Mouse (Mus musculus) heart, adult 2 months (tissue): Measurements from ENCODE around the gene Itpr2. TPM values are rescaled to one million over a fixed set of nuclear protein-coding genes. Genes with fewer than 3 reads are reported as not detected.

ENCODE experiments used
- DNase-seq, 2 experiments: peaks; one replicate each; pipeline ENCODE4 v3.0.0; 2021
- H3K27ac ChIP-seq: fragments of 200-600 bp; 2 replicates; pipeline ENCODE4 v1.8.1; 2022
- H3K27me3 ChIP-seq: fragments of 200-500 bp; 2 replicates; pipeline ENCODE4 v1.6.1; 2012; ENCODE audit warnings: mild to moderate bottlenecking, low read length, inconsistent platforms, mixed read lengths; ENCODE audit not compliant: control insufficient read depth, insufficient read depth
- H3K36me3 ChIP-seq: fragments of 200-500 bp; 2 replicates; pipeline ENCODE4 v1.6.1; 2012; ENCODE audit warnings: low read length, inconsistent platforms; ENCODE audit not compliant: control insufficient read depth, insufficient read depth
- H3K4me1 ChIP-seq: fragments of 200-500 bp; 2 replicates; pipeline ENCODE4 v1.6.1; 2011; ENCODE audit warnings: low read length; ENCODE audit not compliant: control insufficient read depth, insufficient read depth
- H3K4me3 ChIP-seq: fragments of 200-600 bp; 2 replicates; pipeline ENCODE4 v1.8.1; 2022
- H3K79me2 ChIP-seq: fragments of 200-500 bp; replicated peaks from 2 replicates; pipeline ENCODE4 v1.6.1; 2012; ENCODE audit warnings: mild to moderate bottlenecking, inconsistent platforms, low read length, moderate library complexity, mixed read lengths; ENCODE audit not compliant: control insufficient read depth, insufficient read depth
- H3K9ac ChIP-seq: fragments of 200-500 bp; 2 replicates; pipeline ENCODE4 v1.6.1; 2012; ENCODE audit warnings: low read depth, mild to moderate bottlenecking, control low read depth, inconsistent platforms, low read length, mixed read lengths
- CTCF ChIP-seq: fragments of 200-600 bp; IDR thresholded peaks from 2 replicates; pipeline ENCODE4 v1.8.1; 2022; ENCODE audit warnings: antibody characterized with exemption, mild to moderate bottlenecking, moderate library complexity
- EP300 ChIP-seq: fragments of 200-500 bp; IDR thresholded peaks from 2 replicates; pipeline ENCODE4 v1.6.1; 2011; ENCODE audit warnings: low read depth, low read length, control low read depth; ENCODE audit not compliant: insufficient read depth
- POLR2A ChIP-seq: fragments of 200-500 bp; IDR thresholded peaks from 2 replicates; pipeline ENCODE4 v1.6.1; 2011; ENCODE audit warnings: mild to moderate bottlenecking, low read depth, low read length, control low read depth; ENCODE audit not compliant: insufficient read depth
- WGBS: fragments of 180-500 bp; shearing (Covaris S2); methylation state at CpG from one replicate; pipeline ENCODE4 v1.1.7; 2018; 5-methylcytosine and 5-hydroxymethylcytosine counted together
- intact Hi-C: fragments of 180-260 bp; cut with DNase I; formaldehyde crosslinking; loops from one replicate; pipeline ENCODE4 v1.15.1; 2025
- polyA plus RNA-seq: library from polyadenylated mRNA; depleted of rRNA; stranded (reverse); fragments of >200 nt; gene quantifications from 2 replicates; pipeline ENCODE4 v1.2.3, GENCODE M21; 2012
- total RNA-seq, 2 experiments: library from RNA; stranded (reverse); gene quantifications; 2 replicates each; pipeline ENCODE4 v1.2.3; 2021

Itpr2 gene
- total and polyA plus RNA-seq, 3 experiments = 6.6 to 23.7 (median 20.1) TPM

DNA sequence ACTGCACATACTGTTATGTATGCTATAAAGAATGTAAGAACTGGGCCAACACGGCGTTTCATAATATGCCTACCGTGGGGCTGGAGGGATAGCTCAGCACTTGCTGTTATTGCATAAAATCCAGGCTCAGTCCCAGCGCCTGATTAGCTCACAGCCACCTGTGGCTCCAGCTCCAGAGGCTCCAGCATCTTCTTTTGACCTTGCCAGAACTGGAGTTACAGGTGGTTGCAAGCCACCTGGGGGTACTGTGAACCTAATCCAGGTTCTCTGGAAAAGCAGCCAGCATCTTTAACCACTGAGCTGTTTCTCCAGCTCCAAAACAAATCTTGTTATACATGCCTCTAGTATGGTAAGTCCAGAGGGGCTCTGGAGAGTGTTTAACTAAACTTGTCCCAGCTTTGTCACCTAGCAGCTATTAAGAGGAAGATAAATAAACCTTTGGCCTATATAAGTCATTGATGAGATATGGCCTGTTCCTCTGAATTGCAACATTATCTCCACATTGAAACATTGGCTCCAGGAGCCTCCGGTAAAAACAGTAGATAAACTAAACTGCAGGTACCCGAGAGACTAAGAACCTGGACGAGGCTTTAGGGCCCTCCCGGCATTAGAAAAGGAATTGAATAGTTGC, 37.9 kb downstream of the Itpr2 start:
- intact Hi-C loops = no loop called here
- H3K27ac ChIP-seq = no peak overlapping the region
- no peak for DNase-seq
- no peaks in the 10 kb centered on the region for H3K27me3 ChIP-seq
- no peak overlapping the region for H3K9ac ChIP-seq
- H3K4me1 ChIP-seq = peaks cover 4% of the 10 kb centered on the region
- H3K36me3 ChIP-seq = no peaks in the 10 kb centered on the region
- H3K4me3 ChIP-seq = no peak overlapping the region
- TF ChIP-seq CTCF (no peak), POLR2A (no peak), EP300 (no peak)
- 79% methylated on average over 8 of the region's 8 CpGs for WGBS
- H3K79me2 ChIP-seq = 0 out of 2 replicates have a peak, but pooled peaks cover 2% of the 10 kb centered on the region

DNA sequence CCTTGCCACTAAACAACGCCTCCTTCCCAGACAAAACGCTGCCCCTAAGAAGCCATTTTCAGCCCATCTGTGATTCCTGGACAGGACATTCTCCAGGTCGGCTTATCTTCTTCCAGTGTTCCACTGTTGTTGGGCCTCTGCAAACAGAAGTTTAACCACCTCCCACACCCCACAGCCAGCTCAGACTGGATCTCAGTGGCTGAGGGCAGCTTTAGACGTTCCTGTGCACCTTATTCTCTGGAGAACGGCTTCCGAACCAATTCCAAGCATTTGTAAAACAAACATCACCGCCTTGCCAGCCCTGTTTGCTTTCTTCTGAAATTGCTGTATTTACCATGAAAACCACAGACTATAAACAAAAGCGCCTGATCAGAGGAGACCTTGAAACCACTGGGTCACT, 41.1 kb downstream of the Itpr2 start:
- TF ChIP-seq POLR2A (no peak), CTCF (no peak), EP300 (no peak)
- Histone ChIP-seq H3K27me3 (no peaks in the 10 kb centered on the region), H3K79me2 (peaks cover 6% of the 10 kb centered on the region), H3K9ac (no peak overlapping the region), H3K27ac (no peak overlapping the region), H3K4me3 (no peak overlapping the region), H3K4me1 (peaks cover 7% of the 10 kb centered on the region), H3K36me3 (no peaks in the 10 kb centered on the region)
- intact Hi-C loops = no loop called here
- no peak for DNase-seq
- WGBS = 68% methylated on average over 8 of the region's 8 CpGs

DNA sequence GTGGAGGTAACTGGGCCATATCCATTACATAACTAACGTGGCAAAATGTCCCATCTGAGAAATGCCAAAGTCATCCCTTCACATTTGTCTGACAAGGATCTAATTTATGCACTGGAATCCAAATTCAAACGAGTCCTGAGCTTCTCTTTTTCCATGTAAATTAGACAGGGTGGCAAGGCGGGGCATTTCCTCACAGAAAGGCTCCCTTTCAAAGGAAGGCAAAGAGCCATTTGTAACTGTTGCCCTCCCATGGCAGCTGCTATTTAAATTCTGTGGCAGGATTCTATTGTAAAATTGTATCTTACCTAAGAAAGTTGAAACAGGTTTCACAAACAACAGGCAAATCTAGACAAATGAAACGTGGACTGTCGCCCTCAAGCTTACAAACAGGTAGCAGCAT, 43.6 kb downstream of the Itpr2 start:
- Histone ChIP-seq H3K79me2 (peaks cover 9% of the 10 kb centered on the region), H3K9ac (no peak overlapping the region), H3K4me1 (peaks cover 9% of the 10 kb centered on the region), H3K27me3 (no peaks in the 10 kb centered on the region), H3K4me3 (no peak overlapping the region), H3K27ac (no peak overlapping the region), H3K36me3 (no peaks in the 10 kb centered on the region)
- 68% methylated on average over 5 of the region's 5 CpGs for WGBS
- intact Hi-C loops = no loop called here
- TF ChIP-seq EP300 = no peak
- TF ChIP-seq POLR2A = no peak
- no peak for TF ChIP-seq CTCF
- no peak for DNase-seq

DNA sequence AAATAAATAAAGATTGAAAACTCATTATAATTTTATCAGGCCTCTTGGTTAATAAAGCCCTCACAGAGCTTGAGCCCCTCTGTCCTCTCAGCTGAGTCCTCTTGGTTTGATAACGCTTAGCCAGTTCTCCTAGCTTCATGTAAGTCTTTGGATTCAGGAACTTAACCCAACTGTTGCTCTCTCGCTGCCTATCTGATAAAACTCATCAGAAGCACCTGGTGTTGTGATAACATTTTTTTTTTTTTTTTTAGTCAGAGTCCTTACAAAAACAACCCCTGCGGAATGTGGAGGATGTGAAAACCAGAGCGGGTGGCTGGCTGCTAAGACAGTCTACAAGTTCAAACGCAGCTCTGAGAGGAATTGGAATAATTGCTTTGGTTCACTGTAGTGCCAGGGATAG, 45.3 kb downstream of the Itpr2 start:
- 72% methylated on average over 5 of the region's 5 CpGs for WGBS
- Histone ChIP-seq H3K9ac (no peak overlapping the region), H3K79me2 (peaks cover 9% of the 10 kb centered on the region), H3K27me3 (no peaks in the 10 kb centered on the region), H3K4me1 (peaks cover 9% of the 10 kb centered on the region), H3K36me3 (no peaks in the 10 kb centered on the region), H3K4me3 (no peak overlapping the region), H3K27ac (no peak overlapping the region)
- intact Hi-C loops = no loop called here
- DNase-seq = no peak
- TF ChIP-seq POLR2A (no peak), EP300 (no peak), CTCF (no peak)

DNA sequence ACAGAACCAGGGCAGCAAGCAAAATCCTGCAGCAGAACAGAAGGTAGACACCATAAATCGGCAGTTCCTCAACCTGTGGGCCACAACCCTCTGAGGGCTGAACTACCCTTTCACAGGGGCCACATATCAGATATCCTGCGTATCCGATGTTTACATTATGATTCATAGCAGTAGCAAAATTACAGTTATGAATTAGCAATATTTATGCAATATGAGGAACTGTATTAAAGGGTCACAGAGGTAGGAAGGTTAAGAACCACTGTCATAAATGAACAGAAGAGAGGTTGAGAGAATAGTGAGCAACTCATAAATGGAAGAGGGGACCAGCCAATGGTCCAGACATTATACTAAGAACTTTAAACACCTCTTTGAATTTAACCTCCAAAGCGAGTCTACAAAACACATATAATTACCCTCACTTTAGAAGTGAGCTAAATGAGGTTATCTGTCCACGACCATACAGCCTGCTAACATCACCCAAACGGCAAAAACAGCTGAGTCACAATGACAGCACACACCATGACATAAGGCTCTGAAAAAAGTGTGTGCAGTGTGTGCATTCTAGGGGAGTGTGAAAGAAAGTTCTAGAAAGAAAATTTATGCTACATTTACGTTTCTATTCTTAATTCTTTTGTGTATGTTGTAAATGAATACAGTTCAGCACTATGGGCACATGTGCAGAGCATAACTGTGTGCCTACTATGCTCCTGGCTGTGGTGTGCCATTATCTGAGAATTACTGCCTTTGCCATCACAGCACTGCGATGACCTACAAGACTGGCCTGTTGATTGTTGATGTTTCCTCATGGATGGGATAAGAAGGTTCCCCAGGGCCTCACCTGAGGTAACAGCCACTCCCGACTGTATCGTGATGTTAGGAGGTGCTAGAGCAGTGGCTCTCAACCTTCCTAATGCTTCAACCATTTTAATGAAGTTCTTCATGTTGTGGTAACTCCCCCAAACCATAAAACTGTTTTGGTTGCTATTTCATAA, 47.2 kb downstream of the Itpr2 start:
- TF ChIP-seq EP300 = no peak
- TF ChIP-seq CTCF = no peak
- TF ChIP-seq POLR2A = no peak
- DNase-seq = no peak
- no peak overlapping the region for H3K4me3 ChIP-seq
- peaks cover 5% of the 10 kb centered on the region; the same call in 1 of the 2 replicates for H3K4me1 ChIP-seq
- 85% methylated on average over 10 of the region's 10 CpGs for WGBS
- peaks cover 7% of the 10 kb centered on the region for H3K79me2 ChIP-seq
- H3K27me3 ChIP-seq = no peaks in the 10 kb centered on the region
- no peak overlapping the region for H3K9ac ChIP-seq
- H3K36me3 ChIP-seq = no peaks in the 10 kb centered on the region
- intact Hi-C loops = no loop called here
- H3K27ac ChIP-seq = no peak overlapping the region

DNA sequence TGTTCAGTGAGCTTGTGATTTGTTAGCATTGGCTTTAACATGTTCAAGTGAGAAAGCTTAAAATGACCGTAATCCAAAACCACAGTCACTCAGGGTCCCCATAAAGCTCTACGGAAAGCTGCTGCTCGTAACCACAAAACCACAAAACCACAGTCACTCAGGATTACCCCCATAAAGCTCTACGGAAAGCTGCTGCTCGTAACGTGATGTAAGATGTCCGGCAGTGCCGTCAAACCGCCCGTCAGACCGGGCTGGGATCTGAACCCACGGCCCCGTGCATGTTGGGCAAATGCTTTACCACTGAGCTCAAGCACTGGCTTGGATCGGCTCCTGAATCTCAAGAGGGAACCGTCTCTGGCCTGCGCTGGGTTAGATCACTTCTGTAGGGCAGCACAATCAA, 49.5 kb downstream of the Itpr2 start:
- Histone ChIP-seq H3K79me2 (peaks cover 4% of the 10 kb centered on the region; the same call in 1 of the 2 replicates), H3K27me3 (no peaks in the 10 kb centered on the region), H3K4me3 (no peak overlapping the region), H3K36me3 (no peaks in the 10 kb centered on the region), H3K9ac (no peak overlapping the region), H3K4me1 (peaks cover 2% of the 10 kb centered on the region; the same call in 1 of the 2 replicates), H3K27ac (no peak overlapping the region)
- intact Hi-C loops = no loop called here
- DNase-seq = no peak
- no peak for TF ChIP-seq CTCF
- TF ChIP-seq POLR2A = no peak
- TF ChIP-seq EP300 = no peak
- 91% methylated on average over 16 of the region's 16 CpGs for WGBS
